Mouse (Mus musculus) hindbrain, embryonic 11.5 days (tissue): ENCODE measurements around the gene Tph2. TPM values are rescaled to one million over a fixed set of nuclear protein-coding genes. Genes with fewer than 3 reads are reported as not detected.
A peak's percentile ranks its signal among the peaks of the same experiment; 100 is the strongest.
"Not testable (repeated sequence)": the region's sequence is repeated elsewhere in the genome, so short reads cannot be mapped to it uniquely, and the experiment has no call there.

Source experiments
- ATAC-seq: fragments of 200-750 bp; cut with Nextera tagmentation; 2 replicates; pipeline ENCODE4 v1.8.0; 2017; ENCODE audit warnings: mild to moderate bottlenecking, moderate TSS enrichment, moderate library complexity; ENCODE audit not compliant: low FRiP score
- DNase-seq: peaks from one replicate; pipeline ENCODE4 v3.0.0-alpha.2; 2015; ENCODE audit warnings: low spot score
- H3K27ac ChIP-seq: fragments of 300-500 bp; sonication (generic); 2 replicates; pipeline ENCODE4 v1.5.1; 2014; ENCODE audit warnings: mild to moderate bottlenecking, low read depth, low read length
- H3K27me3 ChIP-seq: fragments of 300-500 bp; sonication (generic); 2 replicates; pipeline ENCODE4 v1.6.1; 2014; ENCODE audit warnings: mild to moderate bottlenecking, low read length, moderate library complexity, mixed read lengths; ENCODE audit not compliant: control insufficient read depth, insufficient read depth
- H3K36me3 ChIP-seq: fragments of 300-500 bp; sonication (generic); 2 replicates; pipeline ENCODE4 v1.6.1; 2014; ENCODE audit warnings: mild to moderate bottlenecking, low read length, moderate library complexity, mixed read lengths; ENCODE audit not compliant: control insufficient read depth, insufficient read depth
- H3K4me1 ChIP-seq: fragments of 300-500 bp; sonication (generic); replicated peaks from 2 replicates; pipeline ENCODE4 v1.6.1; 2014; ENCODE audit warnings: low read length, mixed read lengths; ENCODE audit not compliant: control insufficient read depth, insufficient read depth
- H3K4me2 ChIP-seq: fragments of 300-500 bp; sonication (generic); replicated peaks from 2 replicates; pipeline ENCODE4 v1.6.1; 2014; ENCODE audit warnings: mild to moderate bottlenecking, low read depth, low read length
- H3K4me3 ChIP-seq: fragments of 300-500 bp; sonication (generic); 2 replicates; pipeline ENCODE4 v1.5.1; 2014; ENCODE audit warnings: low read depth, low read length
- H3K9ac ChIP-seq: fragments of 300-500 bp; sonication (generic); 2 replicates; pipeline ENCODE4 v1.6.1; 2014; ENCODE audit warnings: low read depth, low read length
- H3K9me3 ChIP-seq: fragments of 300-500 bp; sonication (generic); 2 replicates; pipeline ENCODE4 v1.6.1; 2016; ENCODE audit warnings: low read length; ENCODE audit not compliant: control insufficient read depth
- WGBS: fragments of 180-500 bp; shearing (Covaris S2); extraction: QIAGEN DNeasy Blood & Tissue Kit; methylation state at CpG from one replicate; pipeline ENCODE4 v1.1.7; 2014; 5-methylcytosine and 5-hydroxymethylcytosine counted together
- polyA plus RNA-seq: library from polyadenylated mRNA; unstranded; fragments of >200 nt; fragmentation: Nextera tagmentation; extraction: Ambion mirVana; gene quantifications from 2 replicates; pipeline ENCODE4 v1.2.1, GENCODE M21; 2014

Gene Tph2
- polyA plus RNA-seq, 1 experiment from 2014 or later = 1.7 TPM

- DNase-seq = no peak
- H3K36me3 ChIP-seq = no peaks in the 10 kb centered on the region
- whole genome bisulfite sequencing = 88% methylated on average over 7 of the region's 7 CpGs
These were observed 6.4 kb upstream of the Tph2 start for GRCm38 (mm10) chr10:115191214-115191613.

GRCm38 (mm10) chr10:115187390-115187789 is 2.6 kb upstream of the Tph2 start:
- Histone ChIP-seq H3K9me3 (no peaks in the 10 kb centered on the region), H3K36me3 (no peaks in the 10 kb centered on the region), H3K9ac (no peak overlapping the region), H3K4me1 (no peaks in the 10 kb centered on the region), H3K4me3 (no peak overlapping the region), H3K27me3 (no peaks in the 10 kb centered on the region), H3K27ac (no peak overlapping the region), H3K4me2 (no peak overlapping the region)
- DNase-seq (no peak), ATAC-seq (no peak)
- WGBS = 96% methylated on average over 1 of the region's 1 CpGs

More at GRCm38 (mm10) chr10:115191214-115191613, 6.4 kb upstream of the Tph2 start:
- Histone ChIP-seq H3K4me1 (no peaks in the 10 kb centered on the region), H3K9me3 (no peaks in the 10 kb centered on the region), H3K4me3 (no peak overlapping the region), H3K27me3 (no peaks in the 10 kb centered on the region), H3K4me2 (no peak overlapping the region), H3K9ac (no peak overlapping the region), H3K27ac (no peak overlapping the region)
- no peak for ATAC-seq

GRCm38 (mm10) chr10:115181034-115181433 is 3.8 kb downstream of the Tph2 start:
- H3K27me3 ChIP-seq = no peaks in the 10 kb centered on the region
- H3K27ac ChIP-seq = peak overlapping the region; percentile 54; the same call in 1 of the 2 replicates
- H3K9ac ChIP-seq = no peak overlapping the region
- no peaks in the 10 kb centered on the region for H3K9me3 ChIP-seq
- no peak overlapping the region for H3K4me2 ChIP-seq
- no peak overlapping the region for H3K4me3 ChIP-seq
- DNase-seq (peak; percentile 42), ATAC-seq (peak; percentile 67; the same call in 1 of the 2 replicates)
- H3K36me3 ChIP-seq = no peaks in the 10 kb centered on the region
- no peaks in the 10 kb centered on the region for H3K4me1 ChIP-seq
- WGBS = 59% methylated on average over 3 of the region's 3 CpGs

GRCm38 (mm10) chr10:115178019-115178418 is 6.8 kb downstream of the Tph2 start:
- not testable (repeated sequence) for ATAC-seq, H3K9me3 ChIP-seq, H3K27me3 ChIP-seq, H3K4me2 ChIP-seq, H3K4me3 ChIP-seq, DNase-seq, H3K4me1 ChIP-seq, H3K36me3 ChIP-seq, H3K9ac ChIP-seq, H3K27ac ChIP-seq
- WGBS = 62% methylated on average over 6 of the region's 6 CpGs

- H3K36me3 ChIP-seq = no peaks in the 10 kb centered on the region
- no peak for ATAC-seq
- H3K27ac ChIP-seq = no peak overlapping the region
- H3K27me3 ChIP-seq = no peaks in the 10 kb centered on the region
- H3K9me3 ChIP-seq = no peaks in the 10 kb centered on the region
- H3K9ac ChIP-seq = no peak overlapping the region
- DNase-seq = no peak
- H3K4me1 ChIP-seq = no peaks in the 10 kb centered on the region
- 68% methylated on average over 12 of the region's 12 CpGs for WGBS
- H3K4me2 ChIP-seq = no peak overlapping the region
- no peak overlapping the region for H3K4me3 ChIP-seq
These were observed 9.2 kb downstream of the Tph2 start for GRCm38 (mm10) chr10:115175591-115175991.

GRCm38 (mm10) chr10:115173336-115173735 is 11.5 kb downstream of the Tph2 start:
- ATAC-seq = no peak
- no peaks in the 10 kb centered on the region for H3K9me3 ChIP-seq
- no peaks in the 10 kb centered on the region for H3K4me1 ChIP-seq
- H3K4me2 ChIP-seq = no peak overlapping the region
- 79% methylated on average over 10 of the region's 10 CpGs for WGBS
- no peak for DNase-seq
- no peaks in the 10 kb centered on the region for H3K36me3 ChIP-seq
- H3K9ac ChIP-seq = no peak overlapping the region
- H3K27me3 ChIP-seq = no peaks in the 10 kb centered on the region
- H3K27ac ChIP-seq = no peak overlapping the region
- H3K4me3 ChIP-seq = no peak overlapping the region

- Histone ChIP-seq H3K36me3 (no peaks in the 10 kb centered on the region), H3K27me3 (no peaks in the 10 kb centered on the region), H3K9ac (no peak overlapping the region), H3K4me1 (no peaks in the 10 kb centered on the region), H3K4me3 (no peak overlapping the region), H3K9me3 (no peaks in the 10 kb centered on the region), H3K4me2 (no peak overlapping the region), H3K27ac (no peak overlapping the region)
- DNase-seq (no peak), ATAC-seq (no peak)
- WGBS = 70% methylated on average over 8 of the region's 8 CpGs
These were observed 13.4 kb downstream of the Tph2 start for GRCm38 (mm10) chr10:115171351-115171818.

- WGBS = 91% methylated on average over 7 of the region's 7 CpGs
- no peaks in the 10 kb centered on the region for H3K36me3 ChIP-seq
- H3K27ac ChIP-seq = no peak overlapping the region
- H3K4me2 ChIP-seq = no peak overlapping the region
- H3K9me3 ChIP-seq = no peaks in the 10 kb centered on the region
- no peaks in the 10 kb centered on the region for H3K4me1 ChIP-seq
- no peak for DNase-seq
- ATAC-seq = no peak
- no peak overlapping the region for H3K9ac ChIP-seq
- H3K27me3 ChIP-seq = no peaks in the 10 kb centered on the region
- no peak overlapping the region for H3K4me3 ChIP-seq
These were observed 14.1 kb downstream of the Tph2 start for GRCm38 (mm10) chr10:115170496-115171350.

GRCm38 (mm10) chr10:115169410-115169809 is 15.4 kb downstream of the Tph2 start:
- H3K4me3 ChIP-seq = no peak overlapping the region
- no peak overlapping the region for H3K9ac ChIP-seq
- no peak overlapping the region for H3K27ac ChIP-seq
- no peak overlapping the region; the same call in 1 of the 2 replicates for H3K4me2 ChIP-seq
- no peaks in the 10 kb centered on the region for H3K4me1 ChIP-seq
- no peaks in the 10 kb centered on the region for H3K9me3 ChIP-seq
- DNase-seq (peak; percentile 37), ATAC-seq (peak; percentile 72)
- 10% methylated on average over 9 of the region's 9 CpGs for WGBS
- no peaks in the 10 kb centered on the region for H3K36me3 ChIP-seq
- H3K27me3 ChIP-seq = no peaks in the 10 kb centered on the region
